Mouse (Mus musculus) liver, embryonic 16.5 days (tissue): Measurements from ENCODE around the gene Tmem101. TPM values are rescaled to one million over a fixed set of nuclear protein-coding genes. Genes with fewer than 3 reads are reported as not detected.

ENCODE experiments used
- ATAC-seq: fragments of 200-750 bp; cut with Nextera tagmentation; 2 replicates; pipeline ENCODE4 v1.8.0; 2017; ENCODE audit warnings: low read depth, mild to moderate bottlenecking, moderate number of reproducible peaks, moderate library complexity
- H3K27ac ChIP-seq: fragments of 300-500 bp; sonication (generic); 2 replicates; pipeline ENCODE4 v1.5.1; 2014; ENCODE audit warnings: mild to moderate bottlenecking, low read length
- H3K27me3 ChIP-seq: fragments of 300-500 bp; sonication (generic); 2 replicates; pipeline ENCODE4 v1.6.1; 2014; ENCODE audit warnings: low read depth, low read length, mixed read lengths; ENCODE audit not compliant: control insufficient read depth, insufficient read depth
- H3K36me3 ChIP-seq: fragments of 300-500 bp; sonication (generic); 2 replicates; pipeline ENCODE4 v1.6.1; 2014; ENCODE audit warnings: mild to moderate bottlenecking; ENCODE audit not compliant: control insufficient read depth, insufficient read depth
- H3K4me1 ChIP-seq: fragments of 300-500 bp; sonication (generic); 2 replicates; pipeline ENCODE4 v1.6.1; 2014; ENCODE audit warnings: low read depth, low read length, mixed read lengths; ENCODE audit not compliant: control insufficient read depth
- H3K4me2 ChIP-seq: fragments of 300-500 bp; sonication (generic); 2 replicates; pipeline ENCODE4 v1.6.1; 2014; ENCODE audit warnings: low read depth, low read length, mixed read lengths
- H3K4me3 ChIP-seq: fragments of 300-500 bp; sonication (generic); 2 replicates; pipeline ENCODE4 v1.5.1; 2014; ENCODE audit warnings: low read depth, mild to moderate bottlenecking, low read length
- H3K9ac ChIP-seq: fragments of 300-500 bp; sonication (generic); 2 replicates; pipeline ENCODE4 v1.6.1; 2014; ENCODE audit warnings: low read depth, low read length
- H3K9me3 ChIP-seq: fragments of 300-500 bp; sonication (generic); replicated peaks from 2 replicates; pipeline ENCODE4 v1.6.1; 2016; ENCODE audit warnings: low read length; ENCODE audit not compliant: control insufficient read depth
- WGBS: fragments of 180-500 bp; shearing (Covaris S2); extraction: QIAGEN DNeasy Blood & Tissue Kit; methylation state at CpG from one replicate; pipeline ENCODE4 v1.1.7; 2014; ENCODE audit not compliant: insufficient replicate concordance; 5-methylcytosine and 5-hydroxymethylcytosine counted together
- polyA plus RNA-seq: library from polyadenylated mRNA; unstranded; fragments of >200 nt; fragmentation: Nextera tagmentation; extraction: Ambion mirVana; gene quantifications from 2 replicates; pipeline ENCODE4 v1.2.1, GENCODE M21; 2015

Tmem101 gene
- polyA plus RNA-seq, 1 experiment from 2014 or later, result 9.0 TPM

DNA sequence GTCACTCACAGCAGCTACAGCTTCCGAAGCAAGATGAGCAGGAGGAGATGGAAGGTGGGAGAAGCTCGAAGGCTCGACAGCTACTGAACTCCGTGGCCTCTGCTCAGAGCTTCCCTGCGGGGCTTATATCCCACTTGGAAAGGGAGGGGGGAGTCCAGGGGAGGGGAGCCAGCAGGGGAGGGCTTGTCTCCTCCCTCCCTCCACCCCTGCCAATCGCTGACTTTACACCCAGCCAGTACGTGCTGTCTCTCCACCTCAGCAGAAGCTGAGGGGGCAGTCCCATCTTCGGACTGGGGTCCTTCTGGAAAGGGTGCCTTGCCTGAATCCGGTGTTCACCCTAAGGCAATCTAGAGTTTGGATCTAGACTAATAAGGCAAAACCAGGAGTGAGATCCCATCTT, 48.5 kb downstream of the Tmem101 start, which contains the start of gene Pyy:
TSS of gene Pyy (minus strand) at position 101 of the 400 bp plus-strand sequence.
- Histone ChIP-seq H3K4me3 (no peak within 1 kb of the TSS), H3K27me3 (peaks cover 66% of the 10 kb centered on the region), H3K4me2 (no peak within 1 kb of the TSS)

DNA sequence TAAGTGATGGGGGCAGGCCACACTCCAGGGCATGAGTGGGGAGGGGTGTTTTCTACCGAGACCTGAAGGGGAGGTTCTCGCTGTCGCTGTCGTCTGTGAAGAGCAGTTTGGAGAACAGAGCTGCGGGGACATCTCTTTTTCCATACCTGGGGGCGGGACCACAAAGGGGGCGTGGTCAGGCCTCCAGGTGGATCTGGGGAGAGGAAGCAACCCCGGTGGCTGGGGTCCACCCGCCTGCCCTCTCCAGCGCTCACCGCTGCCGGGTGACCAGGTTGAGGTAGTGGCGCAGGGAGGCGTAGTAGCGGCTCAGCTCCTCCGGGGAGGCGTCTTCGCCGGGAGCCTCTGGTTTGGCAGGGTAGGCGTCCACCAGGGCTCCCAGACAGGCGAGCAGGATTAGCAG, 49.3 kb downstream of the Tmem101 start:
- ATAC-seq, result no peak
- Histone ChIP-seq H3K27ac (no peak overlapping the region), H3K27me3 (peaks cover 73% of the 10 kb centered on the region), H3K36me3 (no peaks in the 10 kb centered on the region), H3K4me2 (no peak overlapping the region), H3K4me3 (no peak overlapping the region), H3K9ac (no peak overlapping the region), H3K4me1 (peaks cover 11% of the 10 kb centered on the region), H3K9me3 (no peaks in the 10 kb centered on the region)
- 4% methylated on average over 21 of the region's 21 CpGs for WGBS

More for the DNA sequence above, 48.5 kb downstream of the Tmem101 start, which contains the start of gene Pyy:
- 11% methylated on average over 9 of the region's 9 CpGs for WGBS
- no peaks in the 10 kb centered on the region for H3K9me3 ChIP-seq
- no peak within 1 kb of the TSS for H3K27ac ChIP-seq
- H3K9ac ChIP-seq, result no peak within 1 kb of the TSS
- no peak for ATAC-seq
- no peaks in the 10 kb centered on the region for H3K36me3 ChIP-seq
- peaks cover 4% of the 10 kb centered on the region for H3K4me1 ChIP-seq

Other genes starting within 250 kb of the Tmem101 start
- gene Sost, start 189.4 kb downstream of the Tmem101 start, polyA plus RNA-seq, result not detected in 2 replicates
- not detected in 2 replicates for gene Cfap97d1, start 172.1 kb downstream of the Tmem101 start, polyA plus RNA-seq
- gene Dusp3, start 169.4 kb downstream of the Tmem101 start, polyA plus RNA-seq, result 8.1 and 8.9 TPM in 2 replicates
- gene Mpp3, start 127.9 kb downstream of the Tmem101 start, polyA plus RNA-seq, result 0.28 and 0.76 TPM in 2 replicates
- gene Cd300lg, start 114.9 kb downstream of the Tmem101 start, polyA plus RNA-seq, result 0.68 and 0.87 TPM in 2 replicates
- gene Mpp2, start 67.9 kb downstream of the Tmem101 start, polyA plus RNA-seq, result 9.2 and 11.1 TPM in 2 replicates
- gene Ppy, start 55.1 kb downstream of the Tmem101 start, polyA plus RNA-seq, result 0.32 TPM in 1 of 2 replicates, not detected in the other
- 1.1 TPM in 1 of 2 replicates, not detected in the other for gene Pyy, start 48.6 kb downstream of the Tmem101 start, polyA plus RNA-seq
- 19.0 and 19.2 TPM in 2 replicates for gene Nags, start 10.9 kb downstream of the Tmem101 start, polyA plus RNA-seq
- 51.2 and 52.5 TPM in 2 replicates for gene Lsm12, start 28.9 kb upstream of the Tmem101 start, polyA plus RNA-seq
- gene G6pc3, start 33.2 kb upstream of the Tmem101 start, polyA plus RNA-seq, result 7.7 and 8.2 TPM in 2 replicates
- 16.9 and 20.4 TPM in 2 replicates for gene Hdac5, start 73.8 kb upstream of the Tmem101 start, polyA plus RNA-seq
- 13.2 and 13.8 TPM in 2 replicates for gene BC030867, start 92.5 kb upstream of the Tmem101 start, polyA plus RNA-seq
- 0.04 TPM in 1 of 2 replicates, not detected in the other for gene Asb16, start 112.3 kb upstream of the Tmem101 start, polyA plus RNA-seq
- 26.7 and 28.5 TPM in 2 replicates for gene Tmub2, start 128.5 kb upstream of the Tmem101 start, polyA plus RNA-seq
- gene Atxn7l3, start 140.2 kb upstream of the Tmem101 start, polyA plus RNA-seq, result 3.0 and 3.2 TPM in 2 replicates
- gene Ubtf, start 163.3 kb upstream of the Tmem101 start, polyA plus RNA-seq, result 44.5 and 46.4 TPM in 2 replicates
- gene Slc4a1, start 209.8 kb upstream of the Tmem101 start, polyA plus RNA-seq, result 1,073 and 1,144 TPM in 2 replicates
- 2.1 and 2.2 TPM in 2 replicates for gene Rundc3a, start 237.0 kb upstream of the Tmem101 start, polyA plus RNA-seq